Mouse (Mus musculus): ENCODE data around the gene Cdc25a.

DNA sequence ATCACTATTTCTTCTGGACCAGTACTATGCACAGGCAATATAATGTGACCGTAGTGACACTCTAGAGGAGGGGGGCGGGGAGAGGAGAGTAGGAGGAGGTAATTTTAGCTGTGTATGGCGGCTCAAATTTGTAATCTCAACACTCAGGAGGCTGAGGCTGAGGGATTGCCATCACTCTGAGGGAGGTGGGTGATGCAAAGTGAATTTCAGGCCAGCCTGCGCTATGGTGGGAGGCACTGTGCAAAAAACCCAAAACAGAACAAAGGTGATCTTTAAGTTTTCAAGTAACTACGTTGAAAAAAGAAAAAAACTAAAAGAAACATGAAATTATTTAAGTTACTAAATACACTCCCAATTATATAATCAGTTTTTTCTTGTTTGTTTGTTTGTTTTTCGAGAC, 55.4 kb downstream of the Cdc25a start:
- TF ChIP-seq CTCF (IDR thresholded peaks at IDR 0.05; ENCODE audit: extremely low read depth, insufficient read length, insufficient replicate concordance, low read depth, low read length): no peak
- no peak for TF ChIP-seq POLR2A (IDR thresholded peaks at IDR 0.05; ENCODE audit: low read depth, low read length)

Data from small intestine, adult 2 months (tissue).